Mouse (Mus musculus) ovary, postnatal 36 days (tissue): ENCODE results near the gene Gm10644.

Experiments used
- DNase-seq: peaks from one replicate; pipeline ENCODE4 v3.0.0; 2022; ENCODE audit warnings: low spot score, mixed read lengths

The Gm10644 gene

DNA sequence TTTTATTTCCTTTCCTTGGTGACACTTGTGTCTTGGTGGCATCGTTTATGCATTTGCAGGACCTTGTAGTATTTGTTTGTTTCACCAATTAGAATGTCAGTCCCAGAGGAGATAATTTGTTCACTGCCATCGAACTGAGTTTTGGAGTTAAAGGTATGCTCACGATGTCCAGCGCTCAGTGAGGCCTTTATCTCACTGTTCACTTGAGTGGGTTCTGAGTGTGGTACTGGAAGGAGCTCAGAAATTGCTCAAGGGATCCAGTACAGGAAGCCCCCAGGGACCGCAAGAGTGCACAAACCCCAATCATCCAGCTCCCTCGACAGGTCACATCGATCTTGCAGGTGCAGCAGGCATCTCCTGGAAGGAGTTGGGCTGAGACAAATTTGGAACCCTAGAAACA lies 58.5 kb downstream of the Gm10644 start:
- DNase-seq: no peak

DNA sequence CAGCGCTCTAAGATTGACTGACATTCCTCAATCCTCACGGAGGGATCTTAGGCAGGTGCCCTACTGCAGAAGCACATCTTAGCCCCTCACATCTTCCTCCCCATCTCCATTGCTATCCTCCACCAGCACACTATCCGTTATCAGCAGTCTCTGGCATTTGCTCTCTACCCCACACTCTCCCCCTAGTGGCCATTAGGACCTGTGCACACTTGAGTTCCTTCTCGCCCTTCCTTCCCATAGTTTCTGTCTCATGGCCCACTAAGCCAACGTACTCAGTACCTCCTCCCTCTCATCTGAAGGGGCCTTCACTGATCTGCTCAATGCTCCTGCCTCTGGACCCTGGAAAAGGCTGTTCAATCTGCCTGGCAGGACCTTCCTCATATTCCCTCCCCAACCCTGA lies 59.1 kb downstream of the Gm10644 start:
- DNase-seq: peak; percentile 20

DNA sequence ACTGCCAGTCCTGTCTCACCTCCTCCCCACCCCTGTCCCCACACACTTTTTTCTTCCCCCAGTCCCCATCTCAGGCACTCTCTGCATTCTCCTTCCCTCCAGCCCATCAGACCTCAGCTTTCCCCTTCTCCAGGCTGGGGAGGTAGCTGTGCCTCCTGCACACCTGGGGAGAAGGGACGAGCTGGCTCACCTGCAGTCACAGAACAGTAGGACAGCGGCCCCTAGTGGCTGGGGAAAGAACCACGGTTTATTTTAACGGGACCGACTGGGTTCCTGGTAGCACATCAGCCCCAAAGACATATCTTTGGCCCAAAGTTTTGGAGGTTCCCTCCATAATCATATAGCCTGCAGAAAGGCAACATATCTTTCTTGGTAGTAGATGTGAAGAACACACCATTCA lies 61.1 kb downstream of the Gm10644 start:
- DNase-seq: peak; percentile 69

DNA sequence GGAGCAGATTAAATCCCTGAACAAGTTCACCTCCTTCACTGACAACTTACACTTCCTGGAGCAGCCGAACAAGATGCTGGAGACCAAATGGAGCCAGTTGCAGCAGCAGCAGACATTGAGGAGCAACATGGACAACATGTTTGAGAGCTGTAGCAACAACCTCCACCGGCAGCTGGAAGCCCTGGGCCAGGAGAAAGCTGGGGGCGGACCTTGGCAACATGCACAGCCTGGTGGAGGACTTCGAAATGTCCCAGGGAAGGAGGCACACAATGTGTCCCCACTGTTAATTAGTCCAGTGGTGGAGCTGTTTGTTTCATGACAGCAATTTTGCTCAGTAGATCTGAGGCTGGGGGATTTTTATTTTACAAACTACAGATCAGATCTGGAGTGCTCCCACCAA lies 62.9 kb downstream of the Gm10644 start:
- no peak for DNase-seq

DNA sequence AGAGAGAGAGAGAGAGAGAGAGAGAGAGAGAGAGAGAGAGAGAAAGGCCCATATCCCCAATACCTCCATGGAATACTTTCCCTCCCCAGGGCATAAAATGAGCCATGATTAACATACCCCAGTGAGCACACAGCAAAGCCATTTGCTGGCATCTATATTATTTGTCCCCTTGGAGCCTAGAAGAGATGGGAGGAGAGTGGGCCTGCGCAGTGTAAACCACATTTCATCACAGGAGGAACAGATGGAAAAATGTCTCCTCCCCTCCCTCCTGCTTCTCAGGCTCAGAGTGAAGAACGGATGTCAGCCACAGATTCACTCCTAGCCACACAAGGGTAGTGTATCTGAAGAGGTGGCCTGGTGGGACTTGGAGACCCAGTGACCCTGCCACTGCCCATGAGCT lies 66.6 kb downstream of the Gm10644 start:
- no peak for DNase-seq
